Mouse (Mus musculus): Measurements from ENCODE around the gene Ccne1.
"Not testable (repeated sequence)": the region's sequence is repeated elsewhere in the genome, so short reads cannot be mapped to it uniquely, and the experiment has no call there.

Gene Ccne1

DNA sequence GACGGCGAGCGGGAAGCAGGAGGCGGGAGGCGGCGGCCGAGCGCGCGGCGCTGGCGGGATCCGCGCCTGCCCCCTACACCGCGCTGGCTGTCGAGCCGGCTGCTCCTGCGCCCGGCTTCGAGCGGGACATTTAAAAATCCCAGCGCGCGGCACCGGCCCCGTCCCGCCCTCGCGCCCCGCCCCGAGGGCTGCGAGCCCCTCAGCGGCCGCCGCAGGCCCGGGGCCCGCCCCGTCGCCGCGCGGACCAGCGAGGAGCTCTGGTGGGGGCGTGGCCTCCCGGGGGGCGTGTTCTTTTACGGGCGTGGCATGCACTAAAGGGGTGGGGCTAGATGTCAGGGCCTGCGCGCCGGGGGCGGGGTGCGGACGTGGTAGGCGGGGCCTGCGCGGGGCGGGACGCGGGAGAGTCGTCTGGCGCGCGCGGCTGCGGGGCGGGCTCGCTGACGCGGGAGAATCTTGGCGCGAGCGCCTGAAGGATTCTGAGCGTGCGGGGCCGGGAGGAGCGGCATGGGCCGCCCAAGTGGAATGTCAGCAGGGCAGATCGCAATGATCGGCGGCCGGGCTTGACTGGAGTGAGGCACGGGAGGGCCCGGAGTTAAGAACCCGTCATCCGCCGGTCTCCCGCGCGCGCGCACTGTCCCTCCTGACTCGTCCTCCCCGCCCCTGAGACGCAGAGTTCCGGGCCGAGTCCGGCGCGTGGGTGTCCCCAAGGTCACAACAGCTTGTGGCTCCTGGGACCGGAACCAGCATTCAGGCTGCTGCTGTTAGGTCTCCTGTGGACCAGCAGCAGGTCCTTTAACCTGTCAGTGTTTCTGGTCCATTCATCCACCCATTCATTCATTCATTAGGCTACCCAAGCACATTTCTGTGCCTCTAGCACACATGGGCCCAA is at the start of gene Ccne1:
Gene Ccne1 (minus strand): TSS at position 164 of the 889 bp plus-strand sequence.
- in situ Hi-C loops (cut with MboI, MseI): no loop called here

DNA sequence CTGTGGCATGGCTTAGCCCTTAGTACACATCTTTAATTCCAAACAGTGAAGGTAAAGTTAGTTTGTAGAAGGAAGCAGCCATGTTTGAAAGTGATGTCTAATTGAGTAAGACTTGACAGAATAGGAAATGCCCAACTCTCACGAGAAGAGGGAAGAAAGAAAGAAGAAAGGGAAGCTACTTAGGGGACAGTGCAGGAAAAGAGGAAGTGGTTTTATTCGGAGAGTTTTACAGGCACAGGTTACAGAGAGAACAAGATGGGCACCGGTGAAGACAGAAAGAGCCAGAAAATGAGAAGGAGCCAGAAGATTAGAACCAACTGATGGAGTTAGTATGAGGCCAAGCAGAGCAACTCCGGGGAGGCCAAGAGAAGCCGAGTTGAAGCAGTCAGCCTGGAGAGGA is 48.5 kb upstream of the Ccne1 start:
- in situ Hi-C loops (cut with MboI, MseI): no loop called here

DNA sequence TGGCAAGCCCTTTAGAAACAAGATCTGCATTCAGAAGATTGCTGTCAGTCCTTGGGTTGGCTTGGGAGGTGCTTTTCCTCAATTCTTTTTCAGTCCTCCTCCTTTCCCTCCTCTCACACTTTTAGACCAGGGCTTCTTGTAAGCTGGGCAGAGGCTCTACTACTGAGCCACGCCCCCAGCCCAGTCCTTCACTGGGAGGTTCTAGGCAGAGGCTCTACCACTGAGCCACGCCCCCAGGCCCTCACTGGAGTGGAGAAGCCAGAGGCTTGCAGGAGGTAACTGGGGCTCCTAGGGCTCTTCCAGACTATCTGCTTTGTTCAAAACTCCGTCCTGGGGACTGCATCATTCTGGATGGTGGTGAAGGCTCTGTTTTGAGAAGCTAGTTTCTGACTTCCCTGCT is 45.2 kb upstream of the Ccne1 start:
- in situ Hi-C loops (cut with MboI, MseI): no loop called here

GRCm38 (mm10) chr7:38151706-38152312 is 44.5 kb upstream of the Ccne1 start:
- in situ Hi-C loops (cut with MboI, MseI): no loop called here

GRCm38 (mm10) chr7:38147477-38147876 is 40.1 kb upstream of the Ccne1 start:
- in situ Hi-C loops (cut with MboI, MseI): loop anchor here (10.0 to 25.0 kb wide), 2 partner anchors 385 to 763 kb away; partner anchors contain the start of gene Zfp536

- in situ Hi-C loops (cut with MboI, MseI): loop anchor here (10.0 to 25.0 kb wide), 2 partner anchors 380 to 757 kb away; partner anchors contain the start of gene Zfp536
These were observed 34.6 kb upstream of the Ccne1 start for GRCm38 (mm10) chr7:38141747-38142545.

- in situ Hi-C loops (cut with MboI, MseI): loop anchor here (10.0 to 25.0 kb wide), 2 partner anchors 378 to 756 kb away; partner anchors contain the start of gene Zfp536
These were observed 33.0 kb upstream of the Ccne1 start for GRCm38 (mm10) chr7:38140324-38140723.

GRCm38 (mm10) chr7:38134471-38134870 is 27.1 kb upstream of the Ccne1 start:
- in situ Hi-C loops (cut with MboI, MseI): loop anchor here (5.0 to 25.0 kb wide), 2 partner anchors 62 to 372 kb away; partner anchors contain the start of gene Zfp536

DNA sequence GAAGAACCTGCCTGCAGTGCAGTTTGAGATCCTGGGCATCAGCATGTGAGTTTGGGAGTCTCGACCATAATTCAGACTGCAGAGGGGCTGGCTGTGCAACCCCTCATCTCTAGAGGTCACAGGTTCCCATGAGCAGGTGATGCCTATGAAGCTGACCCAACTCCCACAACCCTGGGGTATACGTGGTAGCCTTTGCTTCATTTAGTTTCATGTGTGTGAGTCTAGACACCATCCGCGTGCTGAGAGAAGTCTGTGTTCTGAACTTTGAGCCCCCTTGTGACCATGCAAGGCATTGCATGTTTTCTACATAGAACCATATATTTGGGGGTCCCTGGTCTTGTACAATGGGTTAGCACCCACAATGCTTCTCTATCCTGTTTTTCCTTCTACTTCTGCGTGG is 23.9 kb upstream of the Ccne1 start:
- in situ Hi-C loops (cut with MboI, MseI): loop anchor here (5.0 to 25.0 kb wide), 2 partner anchors 59 to 369 kb away; partner anchors contain the start of gene Zfp536

DNA sequence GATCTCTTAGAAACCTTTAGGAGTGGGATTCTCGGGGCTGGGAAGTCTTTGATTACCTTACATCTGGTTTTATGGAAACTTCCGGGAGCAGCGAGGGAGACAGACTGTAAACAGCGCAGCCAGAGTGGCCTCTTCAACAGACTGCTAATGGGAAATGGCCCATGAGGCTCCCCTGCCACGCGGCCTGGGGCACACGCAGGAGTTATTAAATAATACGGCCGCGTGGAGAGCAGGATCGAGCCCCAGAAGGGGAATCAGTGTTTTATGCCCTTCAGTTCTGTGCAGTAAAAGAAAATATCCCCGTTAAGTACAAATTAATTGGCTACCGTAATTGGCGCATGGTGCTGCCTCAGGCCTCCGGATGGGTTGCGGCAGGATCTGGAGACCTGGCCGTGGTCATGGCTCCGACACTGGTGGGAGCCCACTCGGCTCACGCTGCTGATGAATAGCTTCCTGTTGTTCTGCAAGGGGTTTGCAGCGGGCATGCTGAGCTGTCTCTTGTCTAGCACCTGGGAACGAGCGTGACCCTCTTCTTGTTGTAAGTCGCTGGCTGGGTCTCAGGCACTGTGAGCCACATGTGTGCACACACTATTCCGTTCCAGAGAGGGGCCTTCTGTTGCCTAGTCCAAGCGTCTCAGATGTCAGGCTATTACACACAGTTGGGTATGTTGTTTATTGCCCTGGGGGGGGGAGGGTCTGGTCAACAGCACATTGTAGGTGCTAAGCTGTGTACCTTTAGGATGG is 22.8 kb upstream of the Ccne1 start:
- in situ Hi-C loops (cut with MboI, MseI): loop anchor here (5.0 to 25.0 kb wide), 3 partner anchors 58 to 368 kb away; partner anchors contain the start of gene Zfp536

DNA sequence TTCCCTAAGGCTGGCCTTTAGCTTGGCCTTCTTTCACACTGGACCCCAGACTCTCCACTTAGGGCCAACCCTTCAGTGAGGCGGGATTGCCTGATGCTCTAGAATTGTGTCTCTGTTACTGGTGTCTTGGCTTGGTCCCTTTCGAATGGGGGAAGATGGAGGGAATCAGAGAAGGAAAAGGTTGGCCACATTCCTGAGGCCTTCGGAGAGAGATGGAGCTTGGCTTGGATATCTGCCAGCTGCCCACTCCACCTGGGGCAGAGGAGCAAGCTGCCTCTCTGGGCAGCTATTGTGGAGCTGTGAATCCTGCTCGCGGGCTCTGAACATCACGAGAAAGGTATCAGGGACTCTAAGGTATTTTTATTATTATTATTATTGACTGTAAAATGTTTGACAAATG is 22.2 kb upstream of the Ccne1 start:
- in situ Hi-C loops (cut with MboI, MseI): loop anchor here (5.0 to 25.0 kb wide), 2 partner anchors 137 to 367 kb away; partner anchors contain the start of gene Zfp536

DNA sequence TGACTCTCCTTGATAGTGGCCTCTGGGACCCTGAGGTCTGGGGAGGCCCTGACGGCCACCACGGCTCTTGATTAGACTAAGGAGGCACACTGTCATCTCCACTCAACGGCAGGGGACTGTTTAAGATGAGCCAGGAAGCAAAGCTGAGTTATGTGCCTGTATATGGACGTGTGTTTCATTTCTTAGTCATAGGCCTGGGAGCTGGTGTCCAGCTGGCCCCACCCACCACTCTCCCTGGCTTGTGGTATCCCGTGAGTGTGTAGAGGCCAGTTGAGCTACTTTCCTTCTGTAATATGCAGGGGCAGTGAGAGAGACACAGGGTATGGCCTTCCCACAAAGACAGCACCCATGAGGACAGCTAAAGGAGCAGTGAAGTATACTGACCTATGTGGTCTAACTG is 20.9 kb upstream of the Ccne1 start:
- in situ Hi-C loops (cut with MboI, MseI): loop anchor here (5.0 to 25.0 kb wide), 2 partner anchors 136 to 366 kb away; partner anchors contain the start of gene Zfp536

DNA sequence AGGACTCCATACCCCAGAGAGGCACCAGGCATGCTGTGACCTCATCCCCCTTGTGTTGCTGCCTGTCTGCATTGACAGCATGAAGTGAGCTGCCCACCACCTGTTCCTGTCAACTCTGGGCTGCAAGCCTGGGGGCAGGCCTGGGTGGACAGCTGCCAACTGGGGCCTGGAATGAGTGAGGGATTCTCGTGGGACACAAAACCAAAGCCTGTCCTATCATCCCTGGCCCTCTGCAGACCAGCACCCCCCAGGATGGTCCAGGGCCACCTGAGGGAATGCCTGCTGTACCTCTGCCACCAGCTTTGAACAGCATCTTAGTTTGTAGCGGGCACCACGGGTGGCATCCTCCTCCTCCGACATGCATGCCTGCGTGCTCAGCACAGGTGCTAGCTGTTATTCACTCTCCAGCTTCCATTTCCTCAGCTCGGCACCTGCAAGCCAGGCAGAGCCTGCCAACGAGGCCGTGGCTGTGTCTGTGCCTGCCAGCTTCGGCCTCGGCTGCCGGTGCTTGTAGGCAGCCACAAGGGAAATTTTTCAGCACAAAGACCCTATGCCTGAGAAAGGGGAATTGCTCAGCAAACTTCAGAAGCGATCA is 18.3 kb upstream of the Ccne1 start:
- in situ Hi-C loops (cut with MboI, MseI): loop anchor here (5.0 to 25.0 kb wide), 2 partner anchors 133 to 363 kb away; partner anchors contain the start of gene Zfp536

DNA sequence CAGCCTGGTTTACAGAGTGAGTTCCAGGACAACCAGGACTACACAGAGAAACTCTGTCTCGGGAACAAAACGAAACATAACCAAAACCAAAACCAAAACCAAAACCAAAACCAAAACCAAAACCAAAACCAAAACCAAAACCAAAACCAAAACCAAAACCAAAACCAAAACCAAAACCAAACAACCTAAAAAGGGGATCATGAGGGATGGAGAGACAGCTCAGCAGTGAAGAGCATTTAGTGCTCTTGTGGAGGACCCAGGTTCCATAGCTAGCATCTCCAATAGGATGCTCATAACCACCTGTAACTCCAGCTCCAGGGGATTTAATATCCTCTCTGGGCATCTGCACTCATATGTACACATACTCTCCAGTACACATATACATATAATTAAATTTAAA is 16.8 kb upstream of the Ccne1 start:
- in situ Hi-C loops (cut with MboI, MseI): not testable (repeated sequence)

- in situ Hi-C loops (cut with MboI, MseI): no loop called here
These were observed 11.3 kb upstream of the Ccne1 start for GRCm38 (mm10) chr7:38118594-38118993.

DNA sequence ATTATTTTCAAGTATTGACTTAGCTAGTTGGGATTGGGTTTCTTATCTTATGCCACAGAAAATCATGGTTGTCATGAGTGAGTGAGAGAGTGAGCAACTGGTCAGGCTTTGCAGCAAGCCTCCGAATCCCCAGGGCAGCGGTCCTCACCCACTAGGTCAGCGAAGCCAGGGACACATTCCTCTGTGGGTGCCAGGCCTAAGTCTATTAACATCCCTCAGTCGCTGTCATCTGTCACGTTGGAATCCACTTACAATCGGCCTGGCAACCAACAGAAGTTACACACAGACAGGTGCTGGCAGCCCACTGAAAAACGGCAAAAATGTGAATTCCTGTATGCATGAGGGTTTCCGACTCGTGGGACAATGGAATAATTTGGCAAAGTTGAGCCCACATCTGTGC is 5.1 kb upstream of the Ccne1 start:
- in situ Hi-C loops (cut with MboI, MseI): no loop called here

GRCm38 (mm10) chr7:38111996-38112395 is 4.7 kb upstream of the Ccne1 start:
- in situ Hi-C loops (cut with MboI, MseI): no loop called here

- in situ Hi-C loops (cut with MboI, MseI): no loop called here
These were observed 912 bp upstream of the Ccne1 start for GRCm38 (mm10) chr7:38108260-38108632.

DNA sequence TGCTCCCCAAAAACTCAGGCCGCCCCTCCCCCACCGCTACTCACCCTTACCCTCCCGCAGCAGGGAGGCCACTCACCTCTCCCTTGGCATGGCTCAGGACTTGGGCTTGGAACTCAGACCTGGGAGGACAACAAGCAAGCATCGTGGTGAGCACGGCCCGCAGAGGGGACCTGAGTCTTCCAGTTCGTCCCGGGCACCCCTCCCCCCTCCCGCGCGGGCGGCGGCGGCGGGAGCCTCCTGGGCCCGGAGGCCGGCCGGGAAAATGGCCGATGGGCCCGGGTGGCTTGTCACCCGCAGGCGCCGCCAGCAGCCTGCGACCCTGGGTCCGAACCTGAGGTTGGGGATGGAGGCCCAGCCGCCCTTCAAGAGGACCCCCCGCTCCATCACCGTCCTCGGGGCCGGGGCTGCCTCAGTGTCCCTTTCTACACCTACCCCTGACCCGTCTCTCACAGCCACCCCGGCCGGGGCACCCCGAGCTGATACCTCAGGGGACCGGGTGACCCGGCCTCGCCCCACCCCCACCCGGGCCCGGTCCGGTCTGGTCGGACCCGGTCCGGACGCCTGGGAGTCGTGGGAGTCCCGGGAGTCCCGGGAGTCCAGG is 523 bp downstream of the Ccne1 start:
- in situ Hi-C loops (cut with MboI, MseI): no loop called here

- in situ Hi-C loops (cut with MboI, MseI): no loop called here
These were observed 2.0 kb downstream of the Ccne1 start for GRCm38 (mm10) chr7:38105379-38105778.

Data from regulatory T cell (primary cell).